Mouse (Mus musculus) spleen, adult 2 months (tissue): ENCODE measurements at regions not wholly inside any gene's neighbourhood (a gene's known extent, or its start where the extent isn't known, plus 50 kb on each side); places are given as distances from the start of the nearest gene placed in this dataset.

Source experiments
- CTCF ChIP-seq: fragments of 200-500 bp; IDR thresholded peaks from 2 replicates; pipeline ENCODE4 v1.5.1; 2011; ENCODE audit warnings: mild to moderate bottlenecking, inconsistent platforms; ENCODE audit not compliant: insufficient read depth, insufficient read length, insufficient replicate concordance; ENCODE audit errors: extremely low read depth
- POLR2A ChIP-seq: fragments of 200-500 bp; IDR thresholded peaks from 2 replicates; pipeline ENCODE4 v1.6.1; 2011; ENCODE audit warnings: low read depth, low read length, inconsistent platforms

DNA sequence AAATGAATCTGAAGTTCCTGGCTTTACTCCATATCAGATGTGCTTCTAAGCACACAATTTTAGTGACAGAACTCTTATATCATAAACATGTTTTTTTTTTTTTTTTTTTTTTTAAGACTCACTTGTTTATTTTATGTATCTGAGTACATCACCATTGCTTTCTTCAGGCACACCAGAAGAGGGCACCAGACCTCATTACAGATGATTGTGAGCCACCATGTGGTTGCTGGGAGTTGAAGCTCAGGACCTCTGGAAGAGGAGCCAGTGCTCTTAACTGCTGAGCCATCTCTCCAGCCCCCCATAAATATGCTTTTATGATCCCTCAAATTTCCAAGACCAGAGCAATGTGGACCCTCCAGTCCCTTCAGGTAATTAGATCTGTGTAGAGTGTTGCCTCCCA lies 280.1 kb upstream of the Adgrl2 start:
- no peak for TF ChIP-seq CTCF
- no peak for TF ChIP-seq POLR2A
